Mouse (Mus musculus): ENCODE data around the gene E430018J23Rik.
"Not testable (repeated sequence)": the region's sequence is repeated elsewhere in the genome, so short reads cannot be mapped to it uniquely, and the experiment has no call there.

E430018J23Rik gene

DNA sequence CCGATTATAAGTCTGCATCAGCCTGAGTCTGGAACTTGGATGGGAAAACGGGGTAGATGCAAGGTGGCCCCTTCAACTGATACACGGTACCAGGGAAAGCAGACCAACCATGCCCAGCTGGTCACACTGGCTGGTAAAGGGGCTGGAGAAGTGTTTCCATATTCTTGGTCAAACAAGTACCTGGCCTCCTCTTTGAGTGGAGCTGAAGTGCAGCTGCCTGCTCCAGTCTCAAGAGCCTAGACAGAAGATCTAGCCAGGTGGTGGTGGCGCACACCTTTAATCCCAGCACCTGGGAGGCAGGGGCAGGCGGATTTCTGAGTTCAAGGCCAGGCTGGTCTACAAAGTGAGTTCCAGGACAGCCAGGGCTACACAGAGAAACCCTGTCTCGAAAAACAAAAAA, 51.6 kb downstream of the E430018J23Rik start:
- not testable (repeated sequence) for DNase-seq (ENCODE audit: low spot score)

DNA sequence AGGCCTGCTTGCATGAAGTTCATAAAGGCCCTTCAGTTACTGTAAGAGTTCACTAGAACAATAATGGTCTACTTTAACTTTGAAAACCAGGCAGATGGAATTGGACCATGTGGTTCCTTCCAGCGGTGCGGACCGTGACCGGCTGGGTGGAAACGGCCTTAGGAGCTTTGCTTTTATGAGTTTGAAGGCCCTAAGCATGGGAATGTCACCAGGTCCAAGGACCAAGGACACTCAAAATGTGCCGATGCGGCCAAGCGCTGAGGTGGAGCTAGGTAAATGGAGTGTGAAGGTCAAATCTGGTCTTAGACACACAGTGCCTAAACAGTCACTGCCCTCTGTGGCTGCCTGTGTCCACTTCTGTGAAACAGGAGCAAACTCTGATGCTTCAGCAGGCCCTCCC, 52.1 kb downstream of the E430018J23Rik start:
- DNase-seq (ENCODE audit: low spot score) = no peak

Measured in T-cell, adult 2 months (primary cell).